Mouse (Mus musculus) spleen, adult 12 weeks (tissue): ENCODE measurements around the gene Cpn1.

Experiments used
- DNase-seq: peaks from one replicate; pipeline ENCODE4 v3.0.0; 2022; ENCODE audit warnings: low spot score

Gene Cpn1

GRCm38 (mm10) chr19:43986069-43986794, at the start of gene Cpn1:
Cpn1 (minus strand) TSS chr19:43986556.
- DNase-seq, result no peak

- no peak for DNase-seq
These were observed 47.0 kb upstream of the Cpn1 start for GRCm38 (mm10) chr19:44033396-44033795.

- no peak for DNase-seq
These were observed 45.8 kb upstream of the Cpn1 start for GRCm38 (mm10) chr19:44032046-44032744.

GRCm38 (mm10) chr19:44030024-44030423, 43.7 kb upstream of the Cpn1 start:
- DNase-seq, result no peak

GRCm38 (mm10) chr19:44028972-44029371, 42.6 kb upstream of the Cpn1 start, which contains the start of gene Cyp2c23:
Cyp2c23 (minus strand) TSS chr19:44029208.
- DNase-seq, result no peak

- no peak for DNase-seq
These were observed 40.7 kb upstream of the Cpn1 start for GRCm38 (mm10) chr19:44026956-44027530.

GRCm38 (mm10) chr19:44024921-44025585, 38.7 kb upstream of the Cpn1 start:
- DNase-seq, result no peak

GRCm38 (mm10) chr19:44023066-44023465, 36.7 kb upstream of the Cpn1 start:
- no peak for DNase-seq

GRCm38 (mm10) chr19:44021502-44021901, 35.1 kb upstream of the Cpn1 start:
- no peak for DNase-seq

GRCm38 (mm10) chr19:44019739-44020138, 33.4 kb upstream of the Cpn1 start:
- no peak for DNase-seq

- no peak for DNase-seq
These were observed 27.5 kb upstream of the Cpn1 start for GRCm38 (mm10) chr19:44013862-44014261.

GRCm38 (mm10) chr19:44008784-44009183, 22.4 kb upstream of the Cpn1 start:
- DNase-seq, result no peak

GRCm38 (mm10) chr19:44007186-44007585, 20.8 kb upstream of the Cpn1 start:
- no peak for DNase-seq

- DNase-seq, result no peak
These were observed 18.7 kb upstream of the Cpn1 start for GRCm38 (mm10) chr19:44005025-44005424.

- DNase-seq, result no peak
These were observed 17.9 kb upstream of the Cpn1 start for GRCm38 (mm10) chr19:44004261-44004660.

- DNase-seq, result no peak
These were observed 14.4 kb upstream of the Cpn1 start for GRCm38 (mm10) chr19:44000720-44001119.

GRCm38 (mm10) chr19:44000061-44000460, 13.7 kb upstream of the Cpn1 start:
- DNase-seq, result no peak

- DNase-seq, result no peak
These were observed 12.6 kb upstream of the Cpn1 start for GRCm38 (mm10) chr19:43998802-43999527.

- DNase-seq, result no peak
These were observed 11.7 kb upstream of the Cpn1 start for GRCm38 (mm10) chr19:43998101-43998500.

GRCm38 (mm10) chr19:43995427-43995826, 9.1 kb upstream of the Cpn1 start:
- no peak for DNase-seq

- DNase-seq, result no peak
These were observed 6.1 kb upstream of the Cpn1 start for GRCm38 (mm10) chr19:43992464-43992863.

- DNase-seq, result no peak
These were observed 4.0 kb upstream of the Cpn1 start for GRCm38 (mm10) chr19:43990362-43990761.
